Mouse (Mus musculus) adrenal gland (tissue): ENCODE results near the gene Syt17.
"Not testable (repeated sequence)": the region's sequence is repeated elsewhere in the genome, so short reads cannot be mapped to it uniquely, and the experiment has no call there.

ENCODE experiments used
- intact Hi-C: fragments of 180-260 bp; cut with DNase I; formaldehyde crosslinking; loops from one replicate; pipeline ENCODE4 v1.15.1; 2025

Gene Syt17

GRCm38 (mm10) chr7:118380996-118381395 lies 67.0 kb downstream of the Syt17 start:
- intact Hi-C loops: no loop called here

DNA sequence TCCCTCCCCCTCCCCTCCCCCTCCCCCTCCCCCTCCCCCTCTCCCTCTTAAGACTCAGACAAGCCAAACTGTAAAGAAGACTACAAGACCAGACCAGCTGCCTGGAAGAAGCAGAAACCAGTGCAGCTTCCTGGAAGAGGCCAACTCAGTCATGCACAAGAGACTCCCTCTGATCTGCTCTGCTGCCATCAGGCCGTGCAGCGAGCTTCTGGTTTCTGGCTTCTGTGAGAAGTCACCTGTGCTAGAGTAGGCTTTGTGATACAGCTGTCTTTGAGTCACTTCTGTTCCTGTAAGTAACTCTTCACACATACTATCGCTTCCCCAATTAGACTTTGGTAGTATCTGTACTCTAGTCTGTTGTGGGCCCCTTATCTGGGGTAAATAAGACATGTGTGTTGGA lies 68.0 kb downstream of the Syt17 start:
- intact Hi-C loops: no loop called here

DNA sequence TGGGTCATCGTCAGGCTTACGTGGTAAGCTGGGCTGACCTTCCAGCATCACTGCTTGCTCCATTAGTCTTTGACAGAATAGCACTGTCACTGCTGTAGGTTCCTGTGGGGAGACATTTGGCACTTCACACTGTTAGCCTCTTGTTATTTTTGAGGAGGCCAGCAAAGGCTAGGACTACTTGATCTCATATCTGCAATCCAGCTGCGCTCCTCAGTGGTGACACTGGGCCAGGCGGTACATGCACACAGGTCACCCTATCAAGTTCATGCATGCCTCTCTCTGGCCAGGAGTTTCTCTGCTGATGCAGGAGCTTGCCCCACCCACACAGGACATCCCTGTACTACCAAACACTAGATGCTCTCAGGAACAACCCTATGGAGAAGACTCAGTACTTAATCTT lies 71.4 kb downstream of the Syt17 start:
- intact Hi-C loops: no loop called here

DNA sequence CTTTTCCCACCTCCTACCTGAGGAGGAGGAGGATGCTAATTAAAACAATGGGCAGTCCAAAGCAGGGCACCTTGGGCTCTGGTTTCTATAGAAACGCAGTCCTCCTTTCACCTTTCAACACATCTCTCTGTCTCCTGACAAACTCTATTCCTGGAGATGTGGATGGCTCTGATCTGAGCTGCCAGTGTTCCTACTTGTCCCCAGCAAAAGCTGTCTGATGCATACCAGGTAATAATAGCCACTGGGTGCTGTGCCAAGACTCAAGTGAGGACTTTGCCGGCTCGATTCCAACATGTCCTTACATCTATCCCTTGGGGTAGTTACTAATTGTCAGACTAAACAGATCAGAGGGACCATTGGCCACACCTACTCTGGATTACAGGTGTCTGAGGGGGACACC lies 72.7 kb downstream of the Syt17 start:
- intact Hi-C loops: no loop called here

- intact Hi-C loops: no loop called here
These were observed 76.7 kb downstream of the Syt17 start for GRCm38 (mm10) chr7:118371361-118371760.

- intact Hi-C loops: no loop called here
These were observed 78.3 kb downstream of the Syt17 start for GRCm38 (mm10) chr7:118369705-118370104.

GRCm38 (mm10) chr7:118365902-118366301 lies 82.1 kb downstream of the Syt17 start:
- intact Hi-C loops: no loop called here

GRCm38 (mm10) chr7:118365251-118365650 lies 82.8 kb downstream of the Syt17 start:
- intact Hi-C loops: no loop called here

DNA sequence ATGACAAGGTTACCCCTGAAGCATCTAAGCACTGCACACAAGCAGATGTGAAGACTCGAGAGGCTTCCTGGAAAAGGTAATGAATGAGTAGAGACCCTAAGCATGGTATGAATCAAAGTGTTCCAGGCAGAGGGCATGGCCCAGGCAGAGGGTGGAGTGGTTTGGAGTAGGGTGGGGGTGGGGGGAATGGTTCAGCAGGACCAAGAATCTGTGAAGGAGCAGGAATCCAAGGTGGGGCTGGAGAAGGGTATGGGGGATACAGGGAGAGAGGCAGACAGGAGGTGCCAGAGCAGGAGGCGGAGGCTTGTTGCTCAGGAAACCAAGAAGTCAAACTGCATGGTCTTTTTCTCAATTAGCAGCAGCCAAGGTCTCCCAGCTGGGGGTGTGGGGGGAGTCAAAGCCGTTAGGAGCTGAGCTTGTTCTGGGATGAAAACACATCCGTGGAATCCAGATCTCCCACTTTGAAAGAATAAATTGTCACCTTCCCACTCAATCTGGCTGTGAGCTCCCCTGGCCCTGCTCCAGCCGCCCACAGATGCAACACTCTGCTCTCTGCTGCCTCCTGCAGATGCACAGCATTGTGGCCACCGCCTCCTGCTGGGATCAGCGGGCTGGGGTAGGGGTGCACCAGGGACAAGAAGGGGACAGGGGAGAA lies 83.5 kb downstream of the Syt17 start:
- intact Hi-C loops: no loop called here

DNA sequence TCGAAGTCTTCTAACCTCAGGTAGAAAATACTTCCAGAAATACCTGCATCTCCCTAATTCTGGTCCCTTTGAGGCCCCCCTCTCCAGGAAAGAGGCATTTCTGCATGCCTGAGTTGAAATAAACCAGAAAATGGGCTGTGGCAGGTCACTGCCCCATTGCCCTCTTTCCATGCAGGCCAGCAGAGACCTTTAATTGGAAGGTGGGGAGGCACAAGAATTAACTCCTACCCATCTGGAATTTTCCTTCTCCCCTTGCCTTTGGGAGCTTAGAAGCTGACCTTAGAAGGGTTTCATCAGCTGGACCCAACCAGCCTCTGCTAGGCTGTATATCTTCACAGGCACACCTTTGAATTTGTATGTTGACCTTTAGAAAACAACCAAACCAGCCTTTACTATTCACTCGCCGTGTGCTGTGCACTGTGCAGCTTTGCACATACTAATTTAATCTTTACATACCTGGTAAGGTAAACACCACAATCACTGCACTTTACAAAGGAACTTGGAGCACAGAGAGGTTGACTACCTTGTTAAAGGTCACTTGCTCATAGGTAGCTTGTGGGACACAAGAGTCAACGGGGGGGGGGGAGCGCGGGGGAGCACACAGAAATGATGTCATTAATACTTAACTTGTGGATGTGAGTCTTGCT lies 84.3 kb downstream of the Syt17 start:
- intact Hi-C loops: no loop called here

DNA sequence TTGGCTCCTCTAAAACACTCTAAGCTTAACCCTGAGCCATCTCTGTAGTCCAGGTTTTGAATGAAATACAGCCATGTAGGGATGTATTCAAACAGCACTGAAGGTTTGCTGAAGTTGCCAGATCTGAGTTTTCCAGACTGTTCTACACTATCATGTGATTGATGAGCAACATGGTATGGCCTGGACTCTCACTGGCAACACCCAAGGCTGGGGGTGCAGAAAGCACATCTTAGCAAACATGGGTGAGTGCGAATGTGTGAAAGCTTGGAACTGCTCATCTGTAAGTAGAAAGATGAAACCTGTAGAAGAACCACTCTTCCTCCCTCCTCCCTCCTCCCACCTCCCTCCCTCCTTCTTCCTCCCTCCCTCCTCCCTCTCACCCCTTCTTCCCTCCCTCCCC lies 85.1 kb downstream of the Syt17 start:
- intact Hi-C loops: no loop called here

GRCm38 (mm10) chr7:118362258-118362657 lies 85.8 kb downstream of the Syt17 start:
- intact Hi-C loops: no loop called here

DNA sequence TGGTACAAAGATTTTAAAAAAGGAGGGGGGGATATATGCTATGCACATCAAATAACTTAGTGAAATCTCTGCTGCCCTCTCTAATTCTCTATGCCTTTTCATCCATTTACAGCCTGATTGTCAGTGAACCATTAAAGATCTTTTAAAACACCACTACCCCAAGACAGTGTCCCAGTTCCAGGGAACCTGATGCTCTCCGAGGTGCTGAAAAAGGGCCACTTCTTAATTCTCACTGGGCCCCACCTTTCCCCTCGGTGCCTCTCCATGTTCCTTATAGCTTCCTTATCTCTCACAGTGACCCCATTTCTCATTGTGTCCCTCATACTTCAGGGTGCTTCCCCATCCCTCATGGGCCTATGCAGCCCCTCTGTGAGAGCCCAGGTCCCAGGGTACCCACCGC lies 89.0 kb downstream of the Syt17 start:
- intact Hi-C loops: no loop called here

GRCm38 (mm10) chr7:118356410-118357005 lies 91.5 kb downstream of the Syt17 start:
- intact Hi-C loops: not testable (repeated sequence)

- intact Hi-C loops: no loop called here
These were observed 97.2 kb downstream of the Syt17 start for GRCm38 (mm10) chr7:118350840-118351239.

GRCm38 (mm10) chr7:118346943-118347342 lies 101.1 kb downstream of the Syt17 start:
- intact Hi-C loops: no loop called here

DNA sequence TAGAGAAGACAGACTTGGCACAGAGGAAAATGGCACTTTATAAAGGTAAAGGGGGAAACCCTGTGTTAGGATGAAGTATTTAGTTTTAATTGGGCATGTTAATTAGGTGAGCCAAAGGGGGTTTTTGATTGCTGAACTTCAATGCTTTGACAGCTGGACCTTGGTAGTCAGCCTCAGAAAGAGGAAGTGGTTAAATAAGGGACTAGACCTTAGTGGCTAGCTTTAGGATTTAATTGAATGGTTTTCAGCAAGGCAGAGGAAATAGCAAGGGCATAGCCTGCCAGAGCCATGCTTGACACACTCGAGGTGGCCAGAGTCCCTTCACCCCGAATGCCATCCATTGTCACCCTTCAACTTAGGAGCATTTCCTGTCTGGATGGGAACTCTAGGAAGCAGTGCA lies 101.6 kb downstream of the Syt17 start:
- intact Hi-C loops: no loop called here

- intact Hi-C loops: no loop called here
These were observed 102.6 kb downstream of the Syt17 start for GRCm38 (mm10) chr7:118345396-118345795.

DNA sequence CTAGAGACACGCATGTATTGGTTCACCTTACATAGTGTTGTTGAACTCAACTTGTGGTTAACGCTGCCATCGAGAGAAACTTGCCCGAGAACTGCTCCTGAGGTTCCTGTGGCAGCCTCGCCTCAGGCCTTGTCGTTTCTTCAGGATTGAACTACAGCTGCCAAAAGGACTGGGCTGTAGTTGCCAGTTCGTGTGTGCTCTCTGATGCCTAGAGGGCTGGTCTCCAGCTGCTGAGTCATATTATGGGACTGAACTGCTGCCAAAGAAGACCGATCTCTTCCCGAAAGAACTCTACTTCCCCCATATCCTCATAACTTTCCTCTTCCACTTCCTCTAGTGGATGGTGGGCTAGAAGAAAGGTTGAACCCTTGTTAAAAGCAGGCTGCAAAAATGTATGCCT lies 103.3 kb downstream of the Syt17 start:
- intact Hi-C loops: no loop called here
